Mouse (Mus musculus): ENCODE measurements around the gene Spats2l. TPM values are rescaled to one million over a fixed set of nuclear protein-coding genes. Genes with fewer than 3 reads are reported as not detected.

The Spats2l gene
- polyA plus RNA-seq, 1 experiment from 2014 or later, result 46.7 TPM

- no peak overlapping the region for H3K4me2 ChIP-seq (ENCODE audit: low read depth, severe bottlenecking)
- no peak overlapping the region for H3K9ac ChIP-seq (ENCODE audit: low read length)
- H3K27ac ChIP-seq (replicated peaks; ENCODE audit: low read depth, low read length), result no peak overlapping the region
- H3K9me3 ChIP-seq (ENCODE audit: control insufficient read depth, low read length), result no peaks in the 10 kb centered on the region
- WGBS, result 79% methylated on average over 6 of the region's 6 CpGs
- ATAC-seq (ENCODE audit: insufficient number of reproducible peaks, low FRiP score, low TSS enrichment, low read depth) (no peak), DNase-seq (ENCODE audit: low spot score) (no peak)
- H3K36me3 ChIP-seq (ENCODE audit: control insufficient read depth, insufficient read depth, low read length), result no peaks in the 10 kb centered on the region
- no peaks in the 10 kb centered on the region for H3K27me3 ChIP-seq (ENCODE audit: control insufficient read depth, insufficient read depth, low read length)
- no peak overlapping the region for H3K4me3 ChIP-seq (ENCODE audit: low read depth, low read length)
- peaks cover 3% of the 10 kb centered on the region; the same call in 1 of the 2 replicates for H3K4me1 ChIP-seq (ENCODE audit: control insufficient read depth, insufficient read depth, low read length)
These were observed 137.6 kb downstream of the Spats2l start for GRCm38 (mm10) chr1:57911561-57911960.

GRCm38 (mm10) chr1:57917342-57917741 is 143.4 kb downstream of the Spats2l start:
- Histone ChIP-seq H3K9me3 (ENCODE audit: control insufficient read depth, low read length) (no peaks in the 10 kb centered on the region), H3K36me3 (ENCODE audit: control insufficient read depth, insufficient read depth, low read length) (no peaks in the 10 kb centered on the region), H3K4me1 (ENCODE audit: control insufficient read depth, insufficient read depth, low read length) (no peaks in the 10 kb centered on the region), H3K4me2 (ENCODE audit: low read depth, severe bottlenecking) (no peak overlapping the region), H3K4me3 (ENCODE audit: low read depth, low read length) (no peak overlapping the region), H3K27me3 (ENCODE audit: control insufficient read depth, insufficient read depth, low read length) (no peaks in the 10 kb centered on the region), H3K27ac (replicated peaks; ENCODE audit: low read depth, low read length) (no peak overlapping the region), H3K9ac (ENCODE audit: low read length) (no peak overlapping the region)
- DNase-seq (ENCODE audit: low spot score) (no peak), ATAC-seq (ENCODE audit: insufficient number of reproducible peaks, low FRiP score, low TSS enrichment, low read depth) (no peak)
- WGBS, result 53% methylated on average over 5 of the region's 5 CpGs

GRCm38 (mm10) chr1:57918567-57918966 is 144.6 kb downstream of the Spats2l start:
- ATAC-seq (ENCODE audit: insufficient number of reproducible peaks, low FRiP score, low TSS enrichment, low read depth) (no peak), DNase-seq (ENCODE audit: low spot score) (no peak)
- Histone ChIP-seq H3K9ac (ENCODE audit: low read length) (no peak overlapping the region), H3K4me2 (ENCODE audit: low read depth, severe bottlenecking) (no peak overlapping the region), H3K36me3 (ENCODE audit: control insufficient read depth, insufficient read depth, low read length) (no peaks in the 10 kb centered on the region), H3K4me3 (ENCODE audit: low read depth, low read length) (no peak overlapping the region), H3K27ac (replicated peaks; ENCODE audit: low read depth, low read length) (no peak overlapping the region), H3K27me3 (ENCODE audit: control insufficient read depth, insufficient read depth, low read length) (no peaks in the 10 kb centered on the region), H3K9me3 (ENCODE audit: control insufficient read depth, low read length) (no peaks in the 10 kb centered on the region), H3K4me1 (ENCODE audit: control insufficient read depth, insufficient read depth, low read length) (no peaks in the 10 kb centered on the region)
- 89% methylated on average over 4 of the region's 4 CpGs for WGBS

GRCm38 (mm10) chr1:57934287-57934686 is 160.3 kb downstream of the Spats2l start:
- WGBS, result 68% methylated on average over 1 of the region's 1 CpGs
- Histone ChIP-seq H3K4me1 (ENCODE audit: control insufficient read depth, insufficient read depth, low read length) (no peaks in the 10 kb centered on the region), H3K4me3 (ENCODE audit: low read depth, low read length) (no peak overlapping the region), H3K27me3 (ENCODE audit: control insufficient read depth, insufficient read depth, low read length) (no peaks in the 10 kb centered on the region), H3K36me3 (ENCODE audit: control insufficient read depth, insufficient read depth, low read length) (no peaks in the 10 kb centered on the region), H3K9ac (ENCODE audit: low read length) (no peak overlapping the region), H3K4me2 (ENCODE audit: low read depth, severe bottlenecking) (no peak overlapping the region), H3K9me3 (ENCODE audit: control insufficient read depth, low read length) (no peaks in the 10 kb centered on the region), H3K27ac (replicated peaks; ENCODE audit: low read depth, low read length) (no peak overlapping the region)
- ATAC-seq (ENCODE audit: insufficient number of reproducible peaks, low FRiP score, low TSS enrichment, low read depth) (no peak), DNase-seq (ENCODE audit: low spot score) (no peak)

GRCm38 (mm10) chr1:57940691-57941090 is 166.7 kb downstream of the Spats2l start:
- no peaks in the 10 kb centered on the region for H3K9me3 ChIP-seq (ENCODE audit: control insufficient read depth, low read length)
- H3K27ac ChIP-seq (replicated peaks; ENCODE audit: low read depth, low read length), result no peak overlapping the region
- no peaks in the 10 kb centered on the region for H3K27me3 ChIP-seq (ENCODE audit: control insufficient read depth, insufficient read depth, low read length)
- DNase-seq (ENCODE audit: low spot score) (peak; percentile 40), ATAC-seq (ENCODE audit: insufficient number of reproducible peaks, low FRiP score, low TSS enrichment, low read depth) (no peak)
- H3K9ac ChIP-seq (ENCODE audit: low read length), result no peak overlapping the region
- no peak overlapping the region for H3K4me2 ChIP-seq (ENCODE audit: low read depth, severe bottlenecking)
- H3K4me3 ChIP-seq (ENCODE audit: low read depth, low read length), result no peak overlapping the region
- peaks cover 12% of the 10 kb centered on the region for H3K4me1 ChIP-seq (ENCODE audit: control insufficient read depth, insufficient read depth, low read length)
- H3K36me3 ChIP-seq (ENCODE audit: control insufficient read depth, insufficient read depth, low read length), result no peaks in the 10 kb centered on the region
- WGBS, result 27% methylated on average over 10 of the region's 10 CpGs

GRCm38 (mm10) chr1:57941095-57941494 is 167.1 kb downstream of the Spats2l start:
- WGBS, result 61% methylated on average over 7 of the region's 7 CpGs
- H3K4me3 ChIP-seq (ENCODE audit: low read depth, low read length), result no peak overlapping the region
- DNase-seq (ENCODE audit: low spot score) (no peak), ATAC-seq (ENCODE audit: insufficient number of reproducible peaks, low FRiP score, low TSS enrichment, low read depth) (no peak)
- no peaks in the 10 kb centered on the region for H3K36me3 ChIP-seq (ENCODE audit: control insufficient read depth, insufficient read depth, low read length)
- no peak overlapping the region for H3K4me2 ChIP-seq (ENCODE audit: low read depth, severe bottlenecking)
- no peaks in the 10 kb centered on the region for H3K9me3 ChIP-seq (ENCODE audit: control insufficient read depth, low read length)
- H3K27ac ChIP-seq (replicated peaks; ENCODE audit: low read depth, low read length), result no peak overlapping the region
- H3K9ac ChIP-seq (ENCODE audit: low read length), result no peak overlapping the region
- H3K27me3 ChIP-seq (ENCODE audit: control insufficient read depth, insufficient read depth, low read length), result no peaks in the 10 kb centered on the region
- H3K4me1 ChIP-seq (ENCODE audit: control insufficient read depth, insufficient read depth, low read length), result peaks cover 12% of the 10 kb centered on the region

GRCm38 (mm10) chr1:57941734-57942133 is 167.8 kb downstream of the Spats2l start:
- no peaks in the 10 kb centered on the region for H3K27me3 ChIP-seq (ENCODE audit: control insufficient read depth, insufficient read depth, low read length)
- H3K4me2 ChIP-seq (ENCODE audit: low read depth, severe bottlenecking), result no peak overlapping the region
- no peaks in the 10 kb centered on the region for H3K9me3 ChIP-seq (ENCODE audit: control insufficient read depth, low read length)
- no peak overlapping the region for H3K4me3 ChIP-seq (ENCODE audit: low read depth, low read length)
- no peak overlapping the region for H3K27ac ChIP-seq (replicated peaks; ENCODE audit: low read depth, low read length)
- H3K36me3 ChIP-seq (ENCODE audit: control insufficient read depth, insufficient read depth, low read length), result no peaks in the 10 kb centered on the region
- WGBS, result 62% methylated on average over 11 of the region's 11 CpGs
- DNase-seq (ENCODE audit: low spot score), result no peak
- ATAC-seq (ENCODE audit: insufficient number of reproducible peaks, low FRiP score, low TSS enrichment, low read depth), result no peak
- no peak overlapping the region for H3K9ac ChIP-seq (ENCODE audit: low read length)
- H3K4me1 ChIP-seq (ENCODE audit: control insufficient read depth, insufficient read depth, low read length), result peaks cover 12% of the 10 kb centered on the region

GRCm38 (mm10) chr1:57942215-57942614 is 168.3 kb downstream of the Spats2l start:
- Histone ChIP-seq H3K9me3 (ENCODE audit: control insufficient read depth, low read length) (no peaks in the 10 kb centered on the region), H3K27me3 (ENCODE audit: control insufficient read depth, insufficient read depth, low read length) (no peaks in the 10 kb centered on the region), H3K9ac (ENCODE audit: low read length) (no peak overlapping the region), H3K36me3 (ENCODE audit: control insufficient read depth, insufficient read depth, low read length) (no peaks in the 10 kb centered on the region), H3K4me2 (ENCODE audit: low read depth, severe bottlenecking) (no peak overlapping the region), H3K4me3 (ENCODE audit: low read depth, low read length) (no peak overlapping the region), H3K27ac (replicated peaks; ENCODE audit: low read depth, low read length) (no peak overlapping the region), H3K4me1 (ENCODE audit: control insufficient read depth, insufficient read depth, low read length) (peaks cover 12% of the 10 kb centered on the region)
- WGBS, result 85% methylated on average over 6 of the region's 6 CpGs
- DNase-seq (ENCODE audit: low spot score) (no peak), ATAC-seq (ENCODE audit: insufficient number of reproducible peaks, low FRiP score, low TSS enrichment, low read depth) (no peak)

GRCm38 (mm10) chr1:57947552-57948347 is 173.8 kb downstream of the Spats2l start:
- Histone ChIP-seq H3K9me3 (ENCODE audit: control insufficient read depth, low read length) (no peaks in the 10 kb centered on the region), H3K27ac (replicated peaks; ENCODE audit: low read depth, low read length) (no peak overlapping the region), H3K4me1 (ENCODE audit: control insufficient read depth, insufficient read depth, low read length) (no peaks in the 10 kb centered on the region), H3K9ac (ENCODE audit: low read length) (no peak overlapping the region), H3K4me2 (ENCODE audit: low read depth, severe bottlenecking) (no peak overlapping the region), H3K27me3 (ENCODE audit: control insufficient read depth, insufficient read depth, low read length) (no peaks in the 10 kb centered on the region), H3K36me3 (ENCODE audit: control insufficient read depth, insufficient read depth, low read length) (no peaks in the 10 kb centered on the region), H3K4me3 (ENCODE audit: low read depth, low read length) (no peak overlapping the region)
- WGBS, result 33% methylated on average over 2 of the region's 2 CpGs
- DNase-seq (ENCODE audit: low spot score) (no peak), ATAC-seq (ENCODE audit: insufficient number of reproducible peaks, low FRiP score, low TSS enrichment, low read depth) (no peak)

Measured in limb, embryonic 11.5 days (tissue).